8 mouse cellular contexts compared by ENCODE assay signal in genomic region chr11:101277381-101278222, GRCm38 (mm10). TPM values are rescaled to one million over a fixed set of nuclear protein-coding genes. Genes with fewer than 3 reads are reported as not detected.
DNase-seq lines count a peak whose midpoint lies in the region; ATAC-seq and TF ChIP-seq lines count a peak whose summit lies in the region.

No protein-coding gene starts in this region.

- H3K9me3 ChIP-seq in embryonic facial prominence, embryonic 12.5 days = no peaks in the 10 kb centered on the region
- no peaks in the 10 kb centered on the region for H3K9me3 ChIP-seq in liver, postnatal 0 days (ENCODE audit: low read length)
- H3K9me3 ChIP-seq in stomach, embryonic 16.5 days (replicated peaks; ENCODE audit: control insufficient read depth, low read length) = no peaks in the 10 kb centered on the region

- ATAC-seq in embryonic facial prominence, embryonic 12.5 days (ENCODE audit: insufficient number of reproducible peaks, insufficient read depth, low FRiP score, low TSS enrichment) = no peak
- no peak for ATAC-seq in liver, postnatal 0 days
- ATAC-seq in stomach, embryonic 16.5 days (ENCODE audit: insufficient read depth, low FRiP score) = peak; percentile 49; the same call in 1 of the 2 replicates

- TF ChIP-seq EP300 in liver, postnatal 0 days (IDR thresholded peaks at IDR 0.05; ENCODE audit: low read depth) = no peak

- no peak for TF ChIP-seq CTCF in liver, postnatal 0 days (IDR thresholded peaks at IDR 0.05; ENCODE audit: low read depth)

- no peak overlapping the region for H3K27ac ChIP-seq in embryonic facial prominence, embryonic 12.5 days
- H3K27ac ChIP-seq in liver, postnatal 0 days (ENCODE audit: low read depth) = 0 out of 2 replicates have a peak overlapping the region, but pooled peaks have one; percentile 7
- H3K27ac ChIP-seq in stomach, embryonic 16.5 days (ENCODE audit: low read length) = peak overlapping the region; percentile 83

- DNase-seq in right cerebral cortex, adult 2 months (ENCODE audit: low spot score in 2 of 2) = peak; percentile 26 to 32
- DNase-seq in right cerebral cortex, postnatal 36 days (ENCODE audit: low spot score in 2 of 2) = no peak
- DNase-seq in kidney, adult 11 months = peak; percentile 91
- no peak for DNase-seq in liver, postnatal 0 days
- DNase-seq in gastrocnemius, postnatal 25 days = no peak
- DNase-seq in adrenal gland, postnatal 10 days = no peak

- 74% methylated on average over 12 of the region's 12 CpGs for WGBS in embryonic facial prominence, embryonic 12.5 days
- WGBS in liver, postnatal 0 days (ENCODE audit: insufficient replicate concordance) = 38% methylated on average over 12 of the region's 12 CpGs
- 45% methylated on average over 12 of the region's 12 CpGs for WGBS in stomach, embryonic 16.5 days

- H3K4me2 ChIP-seq in embryonic facial prominence, embryonic 12.5 days (replicated peaks) = peak overlapping the region; percentile 73
- peak overlapping the region; percentile 83 for H3K4me2 ChIP-seq in liver, postnatal 0 days (ENCODE audit: low read depth, low read length)
- peak overlapping the region; percentile 88 for H3K4me2 ChIP-seq in stomach, embryonic 16.5 days (ENCODE audit: low read depth, low read length)

- H3K27me3 ChIP-seq in embryonic facial prominence, embryonic 12.5 days = 0 out of 2 replicates have a peak, but pooled peaks cover 4% of the 10 kb centered on the region
- no peaks in the 10 kb centered on the region for H3K27me3 ChIP-seq in liver, postnatal 0 days (ENCODE audit: insufficient read depth, low read length)
- H3K27me3 ChIP-seq in stomach, embryonic 16.5 days (ENCODE audit: control insufficient read depth, insufficient read depth, low read length) = no peaks in the 10 kb centered on the region

- peaks cover 11% of the 10 kb centered on the region; the same call in 1 of the 2 replicates for H3K36me3 ChIP-seq in embryonic facial prominence, embryonic 12.5 days
- H3K36me3 ChIP-seq in liver, postnatal 0 days (replicated peaks; ENCODE audit: insufficient read depth, low read length) = no peaks in the 10 kb centered on the region; the same call in 1 of the 2 replicates
- no peaks in the 10 kb centered on the region for H3K36me3 ChIP-seq in stomach, embryonic 16.5 days (ENCODE audit: control insufficient read depth, insufficient read depth, low read length)

- H3K9ac ChIP-seq in embryonic facial prominence, embryonic 12.5 days = peak overlapping the region; percentile 62
- peak overlapping the region; percentile 77 for H3K9ac ChIP-seq in liver, postnatal 0 days (replicated peaks)
- H3K9ac ChIP-seq in stomach, embryonic 16.5 days (ENCODE audit: low read length) = peak overlapping the region; percentile 77

- H3K4me3 ChIP-seq in embryonic facial prominence, embryonic 12.5 days = peak overlapping the region; percentile 62
- peak overlapping the region; percentile 85 for H3K4me3 ChIP-seq in liver, postnatal 0 days (ENCODE audit: low read depth, low read length)
- peak overlapping the region; percentile 61 for H3K4me3 ChIP-seq in stomach, embryonic 16.5 days (replicated peaks; ENCODE audit: low read length)

- H3K4me1 ChIP-seq in embryonic facial prominence, embryonic 12.5 days = peaks cover 18% of the 10 kb centered on the region
- H3K4me1 ChIP-seq in liver, postnatal 0 days (ENCODE audit: insufficient read depth) = peaks cover 23% of the 10 kb centered on the region
- peaks cover 26% of the 10 kb centered on the region for H3K4me1 ChIP-seq in stomach, embryonic 16.5 days (ENCODE audit: control insufficient read depth, insufficient read depth, low read length)

RNA-seq across cellular contexts. Expression of gene Cntd1, which starts 1.2 kb away (rescaled TPM):
- 1.4 and 2.0 TPM in 2 replicates for polyA plus RNA-seq in embryonic facial prominence, embryonic 12.5 days (2016; fragmentation: Nextera tagmentation; extraction: Ambion mirVana)
- polyA plus RNA-seq in liver, postnatal 0 days (2015; fragmentation: Nextera tagmentation; extraction: Ambion mirVana) = 0.19 and 0.29 TPM in 2 replicates
- 0.70 and 1.2 TPM in 2 replicates for polyA plus RNA-seq in stomach, embryonic 16.5 days (2015; fragmentation: Nextera tagmentation; extraction: Ambion mirVana)
- total RNA-seq in gastrocnemius, postnatal 25 days (2021) = under 1 TPM; 0.21 to 0.28 TPM
- total RNA-seq in adrenal gland, postnatal 10 days (2021) = 1 to 10 TPM in 1 of 2 experiments, under 1 TPM in 1; 0.63 to 1.4 TPM

RNA-seq across cellular contexts. Expression of gene Coa3, which starts 1.3 kb away (rescaled TPM):
- polyA plus RNA-seq in embryonic facial prominence, embryonic 12.5 days (2016; fragmentation: Nextera tagmentation; extraction: Ambion mirVana) = 201 and 209 TPM in 2 replicates
- 79.9 and 86.6 TPM in 2 replicates for polyA plus RNA-seq in liver, postnatal 0 days (2015; fragmentation: Nextera tagmentation; extraction: Ambion mirVana)
- polyA plus RNA-seq in stomach, embryonic 16.5 days (2015; fragmentation: Nextera tagmentation; extraction: Ambion mirVana) = 194 and 197 TPM in 2 replicates
- total RNA-seq in gastrocnemius, postnatal 25 days (2021) = 10 to 100 TPM; 67.4 to 68.7 TPM
- 10 to 100 TPM; 79.8 to 84.3 TPM for total RNA-seq in adrenal gland, postnatal 10 days (2021)

RNA-seq across cellular contexts. Expression of gene Wnk4, which starts 17.2 kb away (rescaled TPM):
- 7.7 and 8.0 TPM in 2 replicates for polyA plus RNA-seq in embryonic facial prominence, embryonic 12.5 days (2016; fragmentation: Nextera tagmentation; extraction: Ambion mirVana)
- polyA plus RNA-seq in liver, postnatal 0 days (2015; fragmentation: Nextera tagmentation; extraction: Ambion mirVana) = 1.6 and 2.2 TPM in 2 replicates
- polyA plus RNA-seq in stomach, embryonic 16.5 days (2015; fragmentation: Nextera tagmentation; extraction: Ambion mirVana) = 23.5 and 28.0 TPM in 2 replicates
- under 1 TPM in 1 of 2 experiments, not detected in 1; 0.48 TPM for total RNA-seq in gastrocnemius, postnatal 25 days (2021)
- total RNA-seq in adrenal gland, postnatal 10 days (2021) = 1 to 10 TPM; 2.5 to 3.6 TPM

RNA-seq across cellular contexts. Expression of gene Vps25, which starts 24.1 kb away (rescaled TPM):
- 93.6 and 99.3 TPM in 2 replicates for polyA plus RNA-seq in embryonic facial prominence, embryonic 12.5 days (2016; fragmentation: Nextera tagmentation; extraction: Ambion mirVana)
- 75.9 and 81.1 TPM in 2 replicates for polyA plus RNA-seq in liver, postnatal 0 days (2015; fragmentation: Nextera tagmentation; extraction: Ambion mirVana)
- polyA plus RNA-seq in stomach, embryonic 16.5 days (2015; fragmentation: Nextera tagmentation; extraction: Ambion mirVana) = 133 and 141 TPM in 2 replicates
- 10 to 100 TPM; 31.8 to 36.4 TPM for total RNA-seq in gastrocnemius, postnatal 25 days (2021)
- 100 to 1,000 TPM; 109 to 112 TPM for total RNA-seq in adrenal gland, postnatal 10 days (2021)

RNA-seq across cellular contexts. Expression of gene Becn1, which starts 24.5 kb away (rescaled TPM):
- polyA plus RNA-seq in embryonic facial prominence, embryonic 12.5 days (2016; fragmentation: Nextera tagmentation; extraction: Ambion mirVana) = 131 and 137 TPM in 2 replicates
- 65.1 and 72.3 TPM in 2 replicates for polyA plus RNA-seq in liver, postnatal 0 days (2015; fragmentation: Nextera tagmentation; extraction: Ambion mirVana)
- polyA plus RNA-seq in stomach, embryonic 16.5 days (2015; fragmentation: Nextera tagmentation; extraction: Ambion mirVana) = 143 and 147 TPM in 2 replicates
- 10 to 100 TPM; 78.2 to 79.6 TPM for total RNA-seq in gastrocnemius, postnatal 25 days (2021)
- total RNA-seq in adrenal gland, postnatal 10 days (2021) = 100 to 1,000 TPM; 132 to 133 TPM

Comparison
In these comparisons a context has a peak if more than half of its experiments do, and no peak if none do; other contexts are left out.
1. DNase-seq: peak in right cerebral cortex, adult 2 months (2 of 2) and kidney, adult 11 months (single experiment); none in right cerebral cortex, postnatal 36 days (0 of 2), liver, postnatal 0 days (single experiment), gastrocnemius, postnatal 25 days (single experiment) and adrenal gland, postnatal 10 days (single experiment).
2. Peak in every context shown above with its lines, with median percentiles within 50 percentile points of each other: H3K4me2 ChIP-seq, H3K4me3 ChIP-seq and H3K9ac ChIP-seq.